Mouse (Mus musculus) forebrain, embryonic 14.5 days (tissue): ENCODE measurements around the gene Cmtm3. TPM values are rescaled to one million over a fixed set of nuclear protein-coding genes. Genes with fewer than 3 reads are reported as not detected.
A peak's percentile ranks its signal among the peaks of the same experiment; 100 is the strongest.

Experiments used
- ATAC-seq: fragments of 200-750 bp; cut with Nextera tagmentation; 2 replicates; pipeline ENCODE4 v1.8.0; 2017; ENCODE audit warnings: mild to moderate bottlenecking, moderate library complexity
- DNase-seq: peaks from one replicate; pipeline ENCODE4 v3.0.0-alpha.2; 2015; ENCODE audit warnings: low spot score
- H3K27ac ChIP-seq: fragments of 300-500 bp; sonication (generic); 2 replicates; pipeline ENCODE4 v1.5.1; 2014; ENCODE audit warnings: low read depth, mild to moderate bottlenecking, control low read depth, low read length, moderate library complexity
- H3K27me3 ChIP-seq: fragments of 300-500 bp; sonication (generic); replicated peaks from 2 replicates; pipeline ENCODE4 v1.6.1; 2014; ENCODE audit warnings: low read length, control low read depth, mixed read lengths; ENCODE audit not compliant: control insufficient read depth, insufficient read depth
- H3K36me3 ChIP-seq: fragments of 300-500 bp; sonication (generic); 2 replicates; pipeline ENCODE4 v1.6.1; 2014; ENCODE audit warnings: low read length, control low read depth; ENCODE audit not compliant: control insufficient read depth, insufficient read depth
- H3K4me1 ChIP-seq: fragments of 300-500 bp; sonication (generic); 2 replicates; pipeline ENCODE4 v1.6.1; 2014; ENCODE audit warnings: antibody characterized with exemption, low read length, control low read depth; ENCODE audit not compliant: control insufficient read depth, insufficient read depth
- H3K4me2 ChIP-seq: fragments of 300-500 bp; sonication (generic); 2 replicates; pipeline ENCODE4 v1.6.1; 2014; ENCODE audit warnings: mild to moderate bottlenecking, control low read depth, low read length
- H3K4me3 ChIP-seq: fragments of 300-500 bp; sonication (generic); 2 replicates; pipeline ENCODE4 v1.5.1; 2014; ENCODE audit warnings: low read depth, low read length, control low read depth
- H3K9ac ChIP-seq: fragments of 300-500 bp; sonication (generic); 2 replicates; pipeline ENCODE4 v1.6.1; 2014; ENCODE audit warnings: mild to moderate bottlenecking, low read length, control low read depth, moderate library complexity
- H3K9me3 ChIP-seq: fragments of 300-500 bp; sonication (generic); replicated peaks from 2 replicates; pipeline ENCODE4 v1.6.1; 2016; ENCODE audit warnings: low read length, control low read depth, mixed read lengths; ENCODE audit not compliant: control insufficient read depth
- WGBS: fragments of 180-500 bp; shearing (Covaris S2); extraction: QIAGEN DNeasy Blood & Tissue Kit; methylation state at CpG from one replicate; pipeline ENCODE4 v1.1.7; 2014; 5-methylcytosine and 5-hydroxymethylcytosine counted together
- polyA plus RNA-seq: library from polyadenylated mRNA; unstranded; fragments of >200 nt; fragmentation: Nextera tagmentation; extraction: Ambion mirVana; gene quantifications from 2 replicates; pipeline ENCODE4 v1.2.1, GENCODE M21; 2014

Gene Cmtm3
- polyA plus RNA-seq, 1 experiment from 2014 or later = 38.8 TPM

GRCm38 (mm10) chr8:104373779-104374178 lies 34.6 kb downstream of the Cmtm3 start:
- WGBS = 79% methylated on average over 11 of the region's 11 CpGs
- no peak overlapping the region for H3K27ac ChIP-seq
- ATAC-seq (no peak), DNase-seq (no peak)
- no peaks in the 10 kb centered on the region for H3K36me3 ChIP-seq
- H3K4me3 ChIP-seq = no peak overlapping the region
- peaks cover 16% of the 10 kb centered on the region for H3K4me1 ChIP-seq
- H3K4me2 ChIP-seq = no peak overlapping the region
- H3K27me3 ChIP-seq = no peaks in the 10 kb centered on the region
- H3K9ac ChIP-seq = no peak overlapping the region
- H3K9me3 ChIP-seq = no peaks in the 10 kb centered on the region

DNA sequence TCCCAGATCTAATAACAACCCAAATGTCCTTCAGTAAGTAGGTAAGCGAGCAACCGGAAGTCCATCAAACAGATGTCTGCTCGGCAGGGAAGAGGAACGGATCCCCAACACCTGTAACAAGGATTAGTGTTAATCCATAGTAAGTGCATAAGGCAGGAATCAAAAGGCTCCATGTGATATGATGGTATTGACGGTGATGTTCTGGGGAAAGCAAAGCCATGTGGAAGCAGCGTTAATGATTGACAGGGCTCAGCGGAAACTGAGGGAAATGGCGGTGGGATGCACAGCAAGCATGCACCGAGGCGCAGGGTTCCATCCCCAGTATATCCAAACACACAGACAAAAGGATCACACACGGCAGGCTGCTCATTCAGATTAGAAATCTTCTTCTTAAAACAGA lies 35.1 kb downstream of the Cmtm3 start:
- Histone ChIP-seq H3K9me3 (no peaks in the 10 kb centered on the region), H3K27me3 (no peaks in the 10 kb centered on the region), H3K4me1 (peaks cover 16% of the 10 kb centered on the region), H3K4me2 (no peak overlapping the region), H3K9ac (no peak overlapping the region), H3K27ac (no peak overlapping the region), H3K36me3 (no peaks in the 10 kb centered on the region), H3K4me3 (no peak overlapping the region)
- no peak for ATAC-seq
- WGBS = 68% methylated on average over 11 of the region's 11 CpGs
- DNase-seq = no peak

DNA sequence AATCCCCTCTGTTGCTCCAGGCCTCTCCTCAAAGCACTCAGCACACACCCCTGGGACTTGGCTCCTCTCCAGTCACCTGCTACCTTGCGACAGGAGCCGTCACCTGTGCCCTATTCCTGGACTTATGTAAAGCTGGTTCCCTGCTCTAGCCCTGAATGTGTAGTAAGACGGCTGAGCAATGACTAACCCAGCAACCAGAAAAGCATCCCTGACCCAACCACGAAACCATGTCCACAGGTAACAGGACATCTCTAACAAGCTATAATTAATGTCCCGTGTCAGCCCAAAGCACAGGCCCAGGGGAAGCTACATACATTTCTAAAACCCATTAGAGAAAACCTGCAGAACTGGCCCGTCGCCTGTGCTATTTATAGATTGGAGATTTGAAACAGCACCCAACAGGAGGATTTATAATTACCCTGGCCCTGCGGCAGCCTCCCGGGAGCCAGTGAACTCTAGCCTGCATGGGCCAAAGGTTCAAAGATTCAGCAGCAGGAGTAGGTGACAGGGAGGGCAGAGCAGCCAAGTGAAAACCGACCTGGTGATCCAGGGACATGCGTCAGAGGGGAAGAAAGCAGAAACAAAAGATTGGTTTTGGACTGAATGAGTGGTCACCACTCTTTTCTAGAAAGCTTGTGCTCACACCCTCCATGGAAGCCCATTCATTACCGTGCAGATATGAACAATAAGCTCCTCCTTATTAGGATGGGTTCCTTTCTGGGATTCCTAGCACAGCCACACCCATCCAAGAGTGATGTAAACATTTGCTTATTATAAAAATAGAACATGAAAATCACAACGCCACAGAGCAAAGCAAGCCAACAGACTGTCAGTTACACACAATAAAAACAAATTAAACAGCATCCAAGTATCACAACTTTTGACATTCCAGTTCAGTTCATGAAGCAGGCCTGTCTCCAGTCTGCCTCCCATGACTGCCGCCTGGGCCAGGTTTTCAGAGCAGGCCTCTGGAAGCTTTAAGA lies 35.9 kb downstream of the Cmtm3 start:
- Histone ChIP-seq H3K27ac (no peak overlapping the region; the same call in 1 of the 2 replicates), H3K4me3 (no peak overlapping the region), H3K4me1 (peaks cover 13% of the 10 kb centered on the region), H3K27me3 (no peaks in the 10 kb centered on the region), H3K9ac (0 out of 2 replicates have a peak overlapping the region, but pooled peaks have one; percentile 13), H3K9me3 (no peaks in the 10 kb centered on the region), H3K36me3 (no peaks in the 10 kb centered on the region), H3K4me2 (no peak overlapping the region)
- no peak for DNase-seq
- WGBS = 36% methylated on average over 14 of the region's 14 CpGs
- ATAC-seq = peak; percentile 52

DNA sequence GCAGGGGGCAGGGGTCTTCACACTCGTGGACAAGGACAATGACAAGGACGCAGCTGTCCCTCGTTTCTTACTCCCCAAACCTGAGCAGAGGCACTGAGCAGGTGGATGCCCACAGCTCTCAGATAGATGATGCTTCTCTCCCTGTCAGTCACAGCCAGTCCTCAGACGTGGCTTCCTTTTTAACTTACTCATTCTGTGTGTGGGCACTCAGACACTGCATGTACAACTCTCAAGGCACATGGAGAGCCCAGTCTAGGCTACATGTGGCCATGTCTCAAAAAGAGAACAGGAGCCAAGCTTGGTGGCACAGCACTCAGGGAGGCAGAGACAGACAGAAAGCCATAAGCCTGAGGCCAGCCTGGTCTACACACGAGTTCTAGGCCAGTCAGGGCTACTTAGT lies 36.7 kb downstream of the Cmtm3 start:
- ATAC-seq = no peak
- no peaks in the 10 kb centered on the region for H3K36me3 ChIP-seq
- no peak for DNase-seq
- H3K27me3 ChIP-seq = no peaks in the 10 kb centered on the region
- WGBS = 47% methylated on average over 5 of the region's 5 CpGs
- no peaks in the 10 kb centered on the region for H3K9me3 ChIP-seq
- H3K4me1 ChIP-seq = peaks cover 13% of the 10 kb centered on the region
- H3K9ac ChIP-seq = no peak overlapping the region
- H3K4me3 ChIP-seq = no peak overlapping the region
- H3K27ac ChIP-seq = no peak overlapping the region
- H3K4me2 ChIP-seq = no peak overlapping the region

- Histone ChIP-seq H3K4me1 (peaks cover 13% of the 10 kb centered on the region), H3K9me3 (no peaks in the 10 kb centered on the region), H3K4me2 (no peak overlapping the region), H3K9ac (no peak overlapping the region), H3K36me3 (no peaks in the 10 kb centered on the region), H3K27me3 (no peaks in the 10 kb centered on the region), H3K4me3 (no peak overlapping the region), H3K27ac (no peak overlapping the region)
- DNase-seq (no peak), ATAC-seq (no peak)
- 28% methylated on average over 11 of the region's 11 CpGs for WGBS
These were observed 37.5 kb downstream of the Cmtm3 start for GRCm38 (mm10) chr8:104376669-104377068.

GRCm38 (mm10) chr8:104379301-104379836 lies 40.2 kb downstream of the Cmtm3 start:
- Histone ChIP-seq H3K4me2 (no peak overlapping the region), H3K9ac (no peak overlapping the region), H3K36me3 (no peaks in the 10 kb centered on the region), H3K4me3 (no peak overlapping the region), H3K27ac (no peak overlapping the region), H3K9me3 (no peaks in the 10 kb centered on the region), H3K4me1 (peaks cover 17% of the 10 kb centered on the region), H3K27me3 (no peaks in the 10 kb centered on the region)
- no peak for DNase-seq
- ATAC-seq = no peak
- 69% methylated on average over 10 of the region's 10 CpGs for WGBS

DNA sequence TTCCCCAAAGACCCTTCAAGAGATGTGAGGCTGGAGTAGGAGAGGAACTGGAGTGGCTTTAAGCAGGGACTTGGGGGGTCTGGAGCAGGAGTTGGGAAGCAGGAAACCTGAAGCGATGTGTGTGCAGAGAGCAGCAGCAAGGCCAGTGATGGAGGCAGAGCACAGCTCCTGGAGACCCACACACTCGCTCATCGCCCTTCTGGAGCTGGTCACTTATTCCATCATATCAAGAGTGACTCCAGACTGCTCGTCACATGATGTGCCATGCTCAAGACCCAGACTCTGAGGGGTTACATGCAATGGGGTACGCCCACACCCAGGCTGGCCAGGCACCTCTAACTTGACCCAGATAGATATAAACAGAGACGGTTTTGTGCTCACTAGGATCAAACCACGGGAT lies 41.1 kb downstream of the Cmtm3 start:
- H3K4me2 ChIP-seq = no peak overlapping the region
- H3K4me3 ChIP-seq = no peak overlapping the region
- WGBS = 91% methylated on average over 7 of the region's 7 CpGs
- no peaks in the 10 kb centered on the region for H3K36me3 ChIP-seq
- no peak overlapping the region for H3K9ac ChIP-seq
- H3K9me3 ChIP-seq = no peaks in the 10 kb centered on the region
- H3K27me3 ChIP-seq = no peaks in the 10 kb centered on the region
- DNase-seq (no peak), ATAC-seq (no peak)
- H3K4me1 ChIP-seq = peaks cover 13% of the 10 kb centered on the region
- no peak overlapping the region for H3K27ac ChIP-seq

DNA sequence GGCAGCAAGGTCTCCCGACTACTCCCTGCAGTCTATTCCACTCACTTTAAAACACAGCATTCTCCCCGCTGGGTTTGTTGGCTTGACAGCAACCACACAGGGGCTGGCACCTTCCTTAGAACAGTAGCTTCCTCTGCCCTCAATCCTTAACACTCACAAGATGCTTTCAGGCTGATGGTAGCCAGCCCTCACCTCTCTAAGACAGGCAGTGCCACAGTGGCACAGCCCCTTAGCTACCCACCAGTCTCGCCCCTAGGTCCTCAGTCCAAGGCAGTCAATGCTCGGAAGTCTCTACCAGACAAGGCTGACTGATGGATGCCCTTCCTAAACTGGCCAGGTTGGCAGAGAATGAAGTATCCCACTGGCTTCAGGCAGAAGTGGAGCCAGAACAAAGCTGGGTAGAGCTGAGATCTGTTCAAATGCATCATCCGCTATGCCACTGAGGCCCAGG lies 41.8 kb downstream of the Cmtm3 start:
- WGBS = 87% methylated on average over 5 of the region's 5 CpGs
- no peaks in the 10 kb centered on the region for H3K9me3 ChIP-seq
- DNase-seq = no peak

GRCm38 (mm10) chr8:104383296-104383695 lies 44.1 kb downstream of the Cmtm3 start:
- ATAC-seq = no peak
- Histone ChIP-seq H3K4me3 (no peak overlapping the region), H3K27ac (no peak overlapping the region), H3K9ac (no peak overlapping the region), H3K4me2 (no peak overlapping the region), H3K9me3 (no peaks in the 10 kb centered on the region), H3K36me3 (no peaks in the 10 kb centered on the region), H3K4me1 (peaks cover 10% of the 10 kb centered on the region; the same call in 1 of the 2 replicates), H3K27me3 (no peaks in the 10 kb centered on the region)
- 62% methylated on average over 2 of the region's 2 CpGs for WGBS
- DNase-seq = no peak

More for the DNA sequence above, 41.8 kb downstream of the Cmtm3 start:
- H3K27ac ChIP-seq = no peak overlapping the region
- no peaks in the 10 kb centered on the region for H3K36me3 ChIP-seq
- H3K4me2 ChIP-seq = no peak overlapping the region
- no peak overlapping the region for H3K9ac ChIP-seq
- no peaks in the 10 kb centered on the region for H3K27me3 ChIP-seq
- H3K4me3 ChIP-seq = no peak overlapping the region
- ATAC-seq = no peak
- peaks cover 8% of the 10 kb centered on the region; the same call in 1 of the 2 replicates for H3K4me1 ChIP-seq
